Mouse (Mus musculus): Measurements from ENCODE around the gene St6galnac3. TPM values are rescaled to one million over a fixed set of nuclear protein-coding genes. Genes with fewer than 3 reads are reported as not detected.

St6galnac3 gene
- polyA plus RNA-seq, 1 experiment from 2014 or later: 15.8 TPM

DNA sequence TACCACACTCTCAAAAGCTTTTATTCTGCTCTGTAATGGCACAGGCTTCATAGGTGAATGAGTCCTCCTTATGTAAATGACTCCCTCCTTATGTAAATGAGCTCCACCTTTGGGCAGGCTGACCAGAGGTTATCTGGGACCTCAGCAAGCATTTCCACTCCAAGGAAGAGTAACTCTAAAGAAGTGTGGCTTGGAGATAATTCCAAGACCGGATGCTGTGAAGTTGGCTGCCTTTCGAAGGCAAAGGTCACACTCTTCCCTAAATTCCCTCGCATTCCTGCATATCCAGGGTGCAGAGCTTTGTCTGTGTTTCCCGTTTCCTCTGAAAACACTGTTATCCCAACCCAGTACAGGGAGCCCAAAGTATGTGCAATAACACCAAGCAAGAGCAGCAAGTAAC, 142.9 kb downstream of the St6galnac3 start:
- Histone ChIP-seq H3K36me3 (no peaks in the 10 kb centered on the region), H3K4me2 (no peak overlapping the region), H3K9ac (no peak overlapping the region), H3K9me3 (replicated peaks) (no peaks in the 10 kb centered on the region), H3K4me1 (replicated peaks) (peaks cover 14% of the 10 kb centered on the region), H3K27me3 (no peaks in the 10 kb centered on the region), H3K4me3 (no peak overlapping the region), H3K27ac (no peak overlapping the region)
- WGBS: 39% methylated on average over 4 of the region's 4 CpGs
- ATAC-seq (replicated peaks; ENCODE audit: insufficient number of reproducible peaks, insufficient read depth, low FRiP score, low read depth): no peak

DNA sequence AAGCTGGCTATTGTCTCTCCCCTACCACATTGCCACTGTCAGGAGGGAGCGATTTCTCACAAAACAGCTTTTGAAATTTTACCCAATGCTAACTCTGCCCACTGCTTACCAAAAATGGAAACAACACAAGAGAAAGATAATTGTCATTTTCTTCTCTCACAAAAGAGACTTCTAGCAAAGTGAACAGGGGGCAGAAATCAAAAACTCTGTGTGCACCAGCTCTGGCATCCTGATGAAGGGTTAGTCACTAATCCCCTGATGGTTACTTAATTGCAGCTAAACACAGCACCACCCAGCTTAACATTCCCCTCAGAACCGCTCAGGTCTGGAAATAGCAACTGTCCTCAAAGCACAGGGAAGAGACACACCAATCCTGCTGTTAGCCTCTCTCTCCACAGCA, 144.3 kb downstream of the St6galnac3 start:
- Histone ChIP-seq H3K4me2 (no peak overlapping the region), H3K9me3 (replicated peaks) (no peaks in the 10 kb centered on the region), H3K9ac (no peak overlapping the region), H3K4me3 (no peak overlapping the region), H3K27me3 (no peaks in the 10 kb centered on the region), H3K27ac (no peak overlapping the region), H3K36me3 (no peaks in the 10 kb centered on the region), H3K4me1 (replicated peaks) (peaks cover 9% of the 10 kb centered on the region; the same call in 1 of the 2 replicates)
- no peak for ATAC-seq (replicated peaks; ENCODE audit: insufficient number of reproducible peaks, insufficient read depth, low FRiP score, low read depth)
- WGBS: 56% methylated on average over 2 of the region's 2 CpGs

DNA sequence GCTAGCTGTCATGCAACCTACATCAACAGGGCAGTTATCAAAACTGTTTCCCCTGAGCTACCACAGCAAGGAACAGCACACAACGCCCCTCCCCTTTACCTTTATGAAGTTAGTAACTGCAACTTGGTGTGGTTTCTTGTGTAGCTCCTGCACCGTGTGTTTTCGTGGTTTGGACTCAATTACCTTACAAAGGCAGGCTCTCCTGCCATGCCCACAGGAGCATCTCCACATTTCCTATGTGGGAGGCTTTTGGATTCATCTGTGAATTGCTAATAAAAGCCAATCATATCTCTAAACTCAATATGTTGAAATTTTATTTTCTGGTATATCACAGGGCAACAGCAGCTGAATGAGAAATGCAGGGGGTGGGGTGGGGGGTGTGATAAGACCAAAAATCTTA, 144.8 kb downstream of the St6galnac3 start:
- Histone ChIP-seq H3K27me3 (no peaks in the 10 kb centered on the region), H3K27ac (no peak overlapping the region), H3K4me2 (no peak overlapping the region), H3K4me3 (no peak overlapping the region), H3K36me3 (no peaks in the 10 kb centered on the region), H3K4me1 (replicated peaks) (peaks cover 9% of the 10 kb centered on the region; the same call in 1 of the 2 replicates), H3K9me3 (replicated peaks) (no peaks in the 10 kb centered on the region), H3K9ac (no peak overlapping the region)
- WGBS: 82% methylated on average over 3 of the region's 3 CpGs
- no peak for ATAC-seq (replicated peaks; ENCODE audit: insufficient number of reproducible peaks, insufficient read depth, low FRiP score, low read depth)

DNA sequence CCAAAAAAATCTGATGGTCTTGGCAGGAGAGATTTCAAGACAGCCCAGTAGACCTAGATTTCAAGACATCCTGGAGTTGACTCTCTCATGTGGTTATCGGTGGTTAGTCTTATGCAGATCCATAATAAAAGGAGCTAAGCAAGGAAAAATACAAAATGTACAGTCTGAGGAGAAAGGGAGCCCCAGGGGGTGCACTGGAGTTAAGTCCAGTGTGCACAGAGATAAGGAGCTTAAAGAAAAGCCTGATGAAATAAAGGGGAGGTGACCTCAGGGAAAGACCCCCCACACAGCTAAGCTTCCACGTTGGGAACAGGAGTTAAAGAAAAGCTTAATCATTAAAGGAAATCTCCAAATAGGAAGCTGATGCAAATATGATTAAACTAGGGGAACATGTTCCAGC, 147.7 kb downstream of the St6galnac3 start:
- Histone ChIP-seq H3K9ac (no peak overlapping the region), H3K4me2 (no peak overlapping the region), H3K27me3 (no peaks in the 10 kb centered on the region), H3K9me3 (replicated peaks) (no peaks in the 10 kb centered on the region), H3K36me3 (no peaks in the 10 kb centered on the region), H3K4me1 (replicated peaks) (peaks cover 9% of the 10 kb centered on the region; the same call in 1 of the 2 replicates), H3K4me3 (no peak overlapping the region), H3K27ac (no peak overlapping the region)
- 77% methylated on average over 2 of the region's 2 CpGs for WGBS
- no peak for ATAC-seq (replicated peaks; ENCODE audit: insufficient number of reproducible peaks, insufficient read depth, low FRiP score, low read depth)

DNA sequence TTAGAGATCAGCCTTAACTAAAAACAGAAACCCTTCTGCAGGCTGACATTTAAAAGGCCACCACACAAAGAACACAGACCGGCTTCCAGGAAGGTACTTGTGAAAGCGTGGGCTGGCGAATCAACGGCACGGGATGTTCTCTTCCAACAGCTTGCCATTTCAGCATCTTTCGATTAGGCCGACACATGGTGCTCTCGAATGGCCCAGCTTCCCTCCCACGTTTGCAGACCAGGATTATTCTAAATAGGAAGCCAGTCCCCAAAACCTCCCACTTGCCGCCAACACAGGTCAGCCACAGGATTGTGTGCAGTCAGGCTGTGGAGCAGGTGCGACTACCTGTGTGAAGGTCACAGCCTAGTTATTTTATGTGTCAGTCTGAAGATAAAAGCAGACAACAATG, 153.8 kb downstream of the St6galnac3 start:
- Histone ChIP-seq H3K27me3 (no peaks in the 10 kb centered on the region), H3K9me3 (replicated peaks) (no peaks in the 10 kb centered on the region), H3K9ac (no peak overlapping the region), H3K4me1 (replicated peaks) (0 out of 2 replicates have a peak, but pooled peaks cover 4% of the 10 kb centered on the region), H3K4me3 (no peak overlapping the region), H3K36me3 (no peaks in the 10 kb centered on the region), H3K4me2 (no peak overlapping the region), H3K27ac (no peak overlapping the region)
- ATAC-seq (replicated peaks; ENCODE audit: insufficient number of reproducible peaks, insufficient read depth, low FRiP score, low read depth): no peak
- WGBS: 86% methylated on average over 11 of the region's 11 CpGs

DNA sequence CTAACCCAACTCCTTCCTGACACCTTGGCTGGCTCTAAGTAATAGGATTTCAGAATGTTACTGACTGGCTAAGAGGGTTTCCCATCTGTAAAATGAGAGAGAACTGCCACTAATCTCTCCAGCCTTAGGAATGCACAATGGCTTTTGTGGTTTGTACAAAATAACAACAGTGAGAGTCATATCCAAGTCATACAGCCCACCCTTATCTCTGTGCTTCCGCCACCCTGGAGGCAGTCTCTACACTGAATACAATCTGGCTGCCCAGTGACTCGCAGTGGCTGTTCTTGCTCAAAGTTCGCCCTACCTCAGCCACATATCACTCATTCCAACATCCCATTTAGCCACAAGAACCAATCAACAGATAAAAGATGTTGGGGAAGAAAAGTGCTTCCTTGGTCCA, 156.2 kb downstream of the St6galnac3 start:
- H3K4me1 ChIP-seq (replicated peaks): 0 out of 2 replicates have a peak, but pooled peaks cover 4% of the 10 kb centered on the region
- no peaks in the 10 kb centered on the region for H3K36me3 ChIP-seq
- no peak overlapping the region for H3K9ac ChIP-seq
- WGBS: 55% methylated on average over 3 of the region's 3 CpGs
- no peak for ATAC-seq (replicated peaks; ENCODE audit: insufficient number of reproducible peaks, insufficient read depth, low FRiP score, low read depth)
- no peaks in the 10 kb centered on the region for H3K9me3 ChIP-seq (replicated peaks)
- no peaks in the 10 kb centered on the region for H3K27me3 ChIP-seq
- H3K27ac ChIP-seq: no peak overlapping the region
- no peak overlapping the region for H3K4me2 ChIP-seq
- no peak overlapping the region for H3K4me3 ChIP-seq

DNA sequence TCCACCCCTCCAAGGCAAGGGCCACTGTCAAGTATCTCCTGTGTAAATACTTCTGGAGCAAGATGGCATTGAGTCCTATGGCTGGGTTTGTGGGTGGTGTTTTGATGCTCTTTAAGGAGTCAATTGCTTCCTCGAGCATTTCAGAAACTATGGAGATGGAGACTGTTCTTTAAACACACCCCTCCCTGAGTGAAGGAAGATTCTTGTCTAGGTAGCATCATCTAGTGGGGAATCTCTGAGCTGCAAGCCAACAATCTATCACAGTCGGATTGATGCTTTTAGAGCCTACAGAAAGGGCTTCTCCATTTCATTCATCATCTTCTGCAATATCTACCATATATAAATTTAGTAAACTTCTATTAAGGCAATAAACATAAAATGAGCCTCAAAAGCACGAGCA, 157.1 kb downstream of the St6galnac3 start:
- no peaks in the 10 kb centered on the region for H3K27me3 ChIP-seq
- H3K36me3 ChIP-seq: no peaks in the 10 kb centered on the region
- no peak overlapping the region for H3K4me2 ChIP-seq
- 0 out of 2 replicates have a peak, but pooled peaks cover 4% of the 10 kb centered on the region for H3K4me1 ChIP-seq (replicated peaks)
- no peak overlapping the region for H3K4me3 ChIP-seq
- H3K27ac ChIP-seq: no peak overlapping the region
- H3K9me3 ChIP-seq (replicated peaks): no peaks in the 10 kb centered on the region
- H3K9ac ChIP-seq: no peak overlapping the region
- WGBS: 62% methylated on average over 3 of the region's 3 CpGs
- ATAC-seq (replicated peaks; ENCODE audit: insufficient number of reproducible peaks, insufficient read depth, low FRiP score, low read depth): no peak

DNA sequence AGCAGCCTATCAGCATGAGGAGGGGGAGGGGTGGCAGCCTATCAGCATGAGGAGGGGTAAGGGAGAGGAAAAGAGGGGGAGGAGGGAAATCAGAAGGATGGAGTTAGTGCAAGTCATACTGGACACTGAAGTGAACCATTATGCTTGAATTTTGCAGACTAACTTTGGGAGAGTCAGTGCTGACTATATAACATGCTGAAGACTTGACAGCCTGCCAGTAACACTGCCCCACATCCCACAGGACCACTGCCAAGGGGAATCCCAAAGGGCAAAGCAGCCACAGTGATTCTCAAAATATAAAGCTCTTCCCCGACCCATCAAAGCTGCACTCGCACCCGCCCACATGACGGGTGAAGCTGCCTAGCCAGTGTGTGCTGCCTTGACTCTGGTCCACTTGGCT, 157.5 kb downstream of the St6galnac3 start:
- no peaks in the 10 kb centered on the region for H3K36me3 ChIP-seq
- H3K4me1 ChIP-seq (replicated peaks): 0 out of 2 replicates have a peak, but pooled peaks cover 4% of the 10 kb centered on the region
- no peak overlapping the region for H3K27ac ChIP-seq
- no peak overlapping the region for H3K4me3 ChIP-seq
- no peak overlapping the region for H3K4me2 ChIP-seq
- H3K9me3 ChIP-seq (replicated peaks): no peaks in the 10 kb centered on the region
- no peaks in the 10 kb centered on the region for H3K27me3 ChIP-seq
- H3K9ac ChIP-seq: no peak overlapping the region
- WGBS: 52% methylated on average over 4 of the region's 4 CpGs
- no peak for ATAC-seq (replicated peaks; ENCODE audit: insufficient number of reproducible peaks, insufficient read depth, low FRiP score, low read depth)

DNA sequence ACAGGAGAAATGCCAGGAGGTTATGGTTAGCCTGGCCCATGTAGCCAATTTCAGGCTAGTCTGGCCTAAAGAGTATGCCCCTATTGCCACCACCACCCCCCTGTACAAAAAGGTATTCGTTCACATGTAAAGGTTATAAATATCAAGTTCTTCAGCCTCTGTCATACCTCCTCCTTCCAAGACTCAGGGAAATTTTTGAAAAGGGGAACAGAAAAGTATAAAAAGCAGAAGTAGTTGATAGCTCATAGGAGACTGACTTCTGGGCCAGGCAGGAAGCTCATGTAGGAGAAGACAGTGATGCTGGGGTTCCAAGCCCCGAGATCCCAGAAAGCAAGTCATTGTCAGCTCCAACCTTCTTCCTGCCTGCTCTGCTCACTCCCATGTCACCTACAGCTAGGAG, 158.9 kb downstream of the St6galnac3 start:
- no peak overlapping the region for H3K4me2 ChIP-seq
- no peak overlapping the region for H3K27ac ChIP-seq
- H3K4me3 ChIP-seq: no peak overlapping the region
- H3K4me1 ChIP-seq (replicated peaks): 0 out of 2 replicates have a peak, but pooled peaks cover 4% of the 10 kb centered on the region
- no peak for ATAC-seq (replicated peaks; ENCODE audit: insufficient number of reproducible peaks, insufficient read depth, low FRiP score, low read depth)
- no peaks in the 10 kb centered on the region for H3K36me3 ChIP-seq
- no peaks in the 10 kb centered on the region for H3K9me3 ChIP-seq (replicated peaks)
- 73% methylated on average over 2 of the region's 2 CpGs for WGBS
- H3K9ac ChIP-seq: no peak overlapping the region
- H3K27me3 ChIP-seq: no peaks in the 10 kb centered on the region

DNA sequence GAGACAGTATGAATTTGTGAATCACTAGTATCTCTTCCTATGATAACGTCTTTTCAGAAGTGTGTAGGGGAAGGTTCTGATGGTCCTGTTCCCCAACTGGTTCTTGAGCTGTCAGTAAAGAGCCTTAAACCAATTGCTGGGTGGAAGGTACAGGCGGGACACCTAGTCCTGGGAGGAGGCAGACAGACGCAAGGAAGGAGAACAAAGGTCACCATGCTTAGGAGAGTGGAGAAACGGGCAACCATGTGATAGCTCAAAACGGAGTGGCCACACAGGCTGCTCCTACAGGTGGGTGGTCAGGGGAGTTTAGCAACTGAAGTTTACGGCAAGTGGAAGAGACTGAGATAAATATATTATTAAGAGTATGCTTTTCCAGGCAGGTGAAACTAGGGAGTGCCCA, 164.1 kb downstream of the St6galnac3 start:
- no peaks in the 10 kb centered on the region for H3K9me3 ChIP-seq (replicated peaks)
- H3K27me3 ChIP-seq: no peaks in the 10 kb centered on the region
- no peak overlapping the region for H3K27ac ChIP-seq
- H3K4me2 ChIP-seq: no peak overlapping the region
- no peaks in the 10 kb centered on the region for H3K4me1 ChIP-seq (replicated peaks)
- no peak overlapping the region for H3K9ac ChIP-seq
- H3K36me3 ChIP-seq: no peaks in the 10 kb centered on the region
- WGBS: 73% methylated on average over 6 of the region's 6 CpGs
- no peak overlapping the region for H3K4me3 ChIP-seq
- ATAC-seq (replicated peaks; ENCODE audit: insufficient number of reproducible peaks, insufficient read depth, low FRiP score, low read depth): no peak

DNA sequence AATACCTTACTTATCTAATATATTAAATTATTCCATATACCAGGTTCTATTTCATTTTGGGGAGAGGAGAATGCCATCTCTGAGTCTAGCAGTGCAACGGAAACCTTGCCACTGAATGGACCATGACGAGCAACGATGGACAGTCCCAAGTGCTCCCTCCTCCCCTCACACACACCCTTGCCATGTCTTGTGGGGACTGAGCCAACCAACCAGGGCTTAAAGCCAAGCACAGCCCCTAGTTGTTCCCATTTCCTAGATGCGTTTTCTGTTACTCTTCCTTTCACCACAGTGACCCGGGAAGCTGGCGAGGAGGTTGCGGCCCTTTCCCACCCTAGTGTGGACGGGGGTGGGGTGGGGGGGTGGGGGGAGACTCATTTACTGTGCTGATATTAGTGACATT, 165.4 kb downstream of the St6galnac3 start:
- H3K27me3 ChIP-seq: no peaks in the 10 kb centered on the region
- H3K36me3 ChIP-seq: no peaks in the 10 kb centered on the region
- H3K4me3 ChIP-seq: no peak overlapping the region
- no peaks in the 10 kb centered on the region for H3K4me1 ChIP-seq (replicated peaks)
- WGBS: 81% methylated on average over 8 of the region's 8 CpGs
- no peak for ATAC-seq (replicated peaks; ENCODE audit: insufficient number of reproducible peaks, insufficient read depth, low FRiP score, low read depth)
- H3K4me2 ChIP-seq: no peak overlapping the region
- no peak overlapping the region for H3K27ac ChIP-seq
- H3K9ac ChIP-seq: no peak overlapping the region
- H3K9me3 ChIP-seq (replicated peaks): no peaks in the 10 kb centered on the region

DNA sequence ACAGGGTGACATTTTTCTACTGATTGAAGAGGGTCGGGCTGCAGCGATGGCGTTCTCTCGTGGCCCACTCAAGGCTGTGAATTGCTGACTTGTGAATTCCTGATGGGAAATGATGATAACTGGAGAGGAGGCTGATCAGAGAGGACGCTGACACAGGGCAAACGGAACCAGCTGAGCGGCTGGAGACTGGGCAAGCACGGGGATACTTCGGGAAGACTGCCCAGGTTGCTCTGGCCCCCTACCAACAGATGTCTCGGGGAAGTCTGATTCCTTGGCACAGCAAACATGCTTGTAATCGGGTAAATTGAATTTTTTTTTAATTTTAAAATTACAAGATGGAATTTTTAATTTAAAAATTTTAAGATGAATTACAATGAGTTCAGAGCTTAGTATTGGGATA, 168.4 kb downstream of the St6galnac3 start:
- no peak overlapping the region for H3K4me2 ChIP-seq
- 23% methylated on average over 11 of the region's 11 CpGs for whole genome bisulfite sequencing
- no peak for ATAC-seq (replicated peaks; ENCODE audit: insufficient number of reproducible peaks, insufficient read depth, low FRiP score, low read depth)

More for the DNA sequence above, 168.4 kb downstream of the St6galnac3 start:
- no peaks in the 10 kb centered on the region for H3K9me3 ChIP-seq (replicated peaks)
- no peak overlapping the region for H3K9ac ChIP-seq
- H3K27ac ChIP-seq: no peak overlapping the region
- no peaks in the 10 kb centered on the region for H3K4me1 ChIP-seq (replicated peaks)
- H3K36me3 ChIP-seq: no peaks in the 10 kb centered on the region
- H3K4me3 ChIP-seq: no peak overlapping the region
- no peaks in the 10 kb centered on the region for H3K27me3 ChIP-seq
